Mouse (Mus musculus) mouse trophoblast stem cell (cell line): ENCODE data around the gene Hsh2d.

Experiments used
- in situ Hi-C, 2 experiments: fragments of 300-500 bp; cut with MseI, MboI; formaldehyde crosslinking; loops; 2 replicates in 1 of 2; 3 replicates in 1 of 2; pipeline ENCODE4 v1.15.1; 2025

Gene Hsh2d

DNA sequence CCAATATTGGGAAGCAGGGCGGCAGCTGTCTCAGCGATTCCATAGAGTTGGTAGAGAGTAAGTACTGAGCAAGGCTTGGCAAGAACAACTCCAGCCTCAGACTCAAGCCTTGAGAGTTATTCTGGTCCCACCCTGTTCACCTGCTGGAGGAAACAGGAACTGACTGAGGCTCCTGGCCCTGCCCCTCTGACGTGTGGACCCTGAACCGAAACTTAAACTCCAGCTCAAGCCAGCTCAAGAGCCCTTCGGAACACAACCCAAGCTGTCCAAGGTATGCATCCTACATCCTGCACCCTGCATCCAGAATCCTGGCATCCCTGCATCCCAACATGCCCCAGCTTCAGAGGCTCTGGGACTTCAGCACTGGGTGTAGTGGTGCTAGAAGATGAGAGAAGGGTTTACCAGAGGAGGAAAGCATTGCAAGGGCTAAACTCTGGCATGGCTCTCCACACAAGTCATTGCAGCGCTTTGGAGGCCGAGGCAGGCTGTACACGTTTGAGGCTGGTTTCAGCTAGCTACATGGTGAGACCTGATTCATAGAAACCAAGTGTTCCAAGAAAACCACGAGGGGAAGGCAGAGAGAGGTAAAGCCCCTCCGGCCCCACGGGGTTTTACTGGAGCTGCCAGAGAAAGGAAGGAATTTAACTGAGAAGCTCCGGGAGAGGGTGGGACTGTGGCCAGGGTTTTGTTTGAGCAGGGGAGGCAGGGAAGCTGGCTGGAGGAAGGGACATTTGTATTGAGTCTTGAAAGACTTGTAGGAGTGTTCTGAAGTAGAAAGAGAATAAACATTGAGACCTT is at the start of gene Hsh2d:
Hsh2d (plus strand) TSS at position 222 of the 798 bp plus-strand sequence.
- in situ Hi-C loops = no loop called here

GRCm38 (mm10) chr8:72143256-72143824 is 46.1 kb upstream of the Hsh2d start:
- in situ Hi-C loops = no loop called here

GRCm38 (mm10) chr8:72144345-72144975 is 45.0 kb upstream of the Hsh2d start:
- in situ Hi-C loops = no loop called here

DNA sequence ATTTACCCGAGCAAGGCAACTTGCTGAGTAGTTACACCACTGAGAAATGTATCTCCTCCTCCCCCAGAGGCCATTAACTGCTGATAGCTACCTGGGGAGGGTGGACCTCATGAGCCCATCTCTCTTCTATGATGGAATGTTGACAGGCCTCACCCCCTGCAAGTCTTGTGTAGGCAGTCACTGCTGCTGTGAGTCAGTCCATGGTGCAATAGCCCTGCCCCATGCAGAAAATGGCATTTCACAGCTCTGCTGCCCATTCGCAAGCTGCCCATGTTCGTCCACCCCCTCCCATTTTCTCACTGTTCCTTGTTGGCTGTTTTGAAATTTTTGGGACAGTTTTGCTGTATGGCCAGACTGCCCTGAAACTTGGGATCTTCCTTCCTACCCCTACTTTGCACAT is 43.9 kb upstream of the Hsh2d start:
- in situ Hi-C loops = no loop called here

GRCm38 (mm10) chr8:72146056-72146455 is 43.4 kb upstream of the Hsh2d start:
- in situ Hi-C loops = no loop called here

GRCm38 (mm10) chr8:72146556-72146955 is 42.9 kb upstream of the Hsh2d start:
- in situ Hi-C loops = no loop called here

DNA sequence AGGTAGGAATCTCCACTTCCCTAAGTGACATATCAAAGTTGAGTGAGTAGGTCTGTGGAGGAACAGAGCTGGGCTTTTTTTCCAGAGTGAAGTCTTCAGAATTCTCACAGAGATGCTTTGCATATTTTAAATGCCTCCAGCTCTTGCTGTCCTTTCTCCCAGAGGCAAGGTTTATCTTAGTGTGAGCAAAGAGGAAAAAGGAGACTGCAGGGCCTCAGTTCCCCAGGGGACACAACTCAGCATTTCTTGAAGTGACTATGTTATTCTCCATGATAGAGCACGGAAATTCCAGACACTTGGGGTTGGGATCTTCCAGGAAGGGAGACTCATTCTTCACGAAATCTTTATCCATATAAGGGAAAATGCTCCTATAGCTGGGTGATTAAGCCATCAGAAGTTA is 42.2 kb upstream of the Hsh2d start:
- in situ Hi-C loops = no loop called here

DNA sequence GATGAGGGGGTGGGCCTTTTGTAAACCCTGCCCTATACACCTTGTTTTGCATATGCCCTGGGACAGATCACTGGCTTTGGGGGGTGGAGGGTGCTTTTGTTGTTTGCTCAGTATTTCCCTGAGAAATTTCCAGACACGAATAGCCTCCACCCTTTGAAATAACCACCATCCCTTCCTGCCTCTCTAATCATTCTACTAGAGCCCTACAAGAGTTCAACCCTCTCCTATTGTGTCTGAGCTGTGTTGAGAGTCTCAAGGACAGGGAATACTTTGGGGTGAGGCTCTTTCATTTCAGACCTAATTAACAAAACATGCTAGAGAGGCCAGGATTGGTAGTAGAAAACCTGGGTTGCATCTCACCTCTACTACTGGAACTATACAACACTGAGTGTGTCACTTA is 40.4 kb upstream of the Hsh2d start:
- in situ Hi-C loops = no loop called here

GRCm38 (mm10) chr8:72151418-72152078 is 37.9 kb upstream of the Hsh2d start:
- in situ Hi-C loops = no loop called here

GRCm38 (mm10) chr8:72153382-72153781 is 36.1 kb upstream of the Hsh2d start:
- in situ Hi-C loops = no loop called here

GRCm38 (mm10) chr8:72158096-72158495 is 31.3 kb upstream of the Hsh2d start:
- in situ Hi-C loops = no loop called here

GRCm38 (mm10) chr8:72158726-72159125 is 30.7 kb upstream of the Hsh2d start:
- in situ Hi-C loops = no loop called here

DNA sequence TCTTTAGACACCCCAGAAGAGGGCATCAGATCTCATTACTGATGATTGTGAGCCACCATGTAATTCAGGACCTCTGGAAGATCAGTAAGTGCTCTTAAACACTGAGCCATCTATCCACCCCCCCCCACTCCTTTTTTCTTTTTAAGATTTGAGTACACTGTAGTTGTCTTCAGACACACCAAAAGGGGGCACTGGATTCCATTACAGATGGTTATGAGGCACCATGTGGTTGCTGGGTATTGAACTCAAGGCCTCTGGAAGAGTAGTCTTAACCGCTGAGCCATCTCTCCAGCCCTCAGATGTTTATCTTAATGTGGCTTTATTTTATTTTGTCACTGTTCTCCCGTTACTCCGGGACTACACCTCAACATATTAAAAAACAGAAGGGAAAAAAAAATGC is 29.4 kb upstream of the Hsh2d start:
- in situ Hi-C loops = no loop called here

DNA sequence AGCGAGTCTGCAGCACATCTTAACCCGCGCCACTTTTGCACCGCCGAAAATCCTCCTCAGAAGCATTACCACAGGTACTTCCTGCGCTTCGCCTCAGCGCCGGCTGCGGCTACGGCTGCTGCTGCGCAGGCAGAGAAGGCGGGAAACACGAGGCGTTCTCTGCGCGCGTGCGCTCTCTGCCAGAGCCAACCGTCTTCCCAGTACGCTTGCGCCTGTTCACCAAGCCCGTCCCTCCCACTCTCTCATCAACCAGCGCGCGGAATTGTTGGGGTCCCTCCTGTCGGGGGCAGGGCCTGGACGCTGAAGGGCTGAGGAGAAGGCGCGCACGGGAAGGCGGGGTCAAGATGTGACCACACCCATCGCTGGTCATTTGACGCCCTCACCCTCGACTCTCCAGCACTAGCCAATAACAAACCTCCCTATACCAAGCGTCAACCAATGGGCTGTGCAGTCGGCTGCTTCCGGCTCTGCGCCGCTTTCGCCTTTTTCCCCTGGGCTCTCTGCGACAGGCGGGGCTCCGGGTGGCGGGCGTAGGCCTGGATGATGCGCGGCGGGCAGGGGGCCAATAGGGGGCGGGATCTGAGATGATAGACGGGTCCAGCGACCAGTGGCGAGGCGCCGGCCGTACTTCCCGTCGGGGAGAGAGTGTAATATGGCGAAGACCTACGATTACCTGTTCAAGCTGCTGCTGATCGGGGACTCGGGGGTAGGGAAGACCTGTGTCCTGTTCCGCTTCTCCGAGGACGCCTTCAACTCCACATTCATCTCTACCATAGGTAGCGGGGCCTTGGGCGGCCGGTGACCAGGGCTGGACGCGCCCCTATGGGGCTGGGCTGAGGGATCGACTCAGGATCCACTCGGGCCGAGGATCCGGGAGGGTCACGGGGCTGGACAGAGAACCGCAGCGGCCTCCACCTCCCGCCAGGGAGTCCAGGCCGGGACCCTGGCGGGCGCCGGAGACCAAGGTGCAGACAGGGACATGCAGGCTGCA is 28.4 kb upstream of the Hsh2d start, which contains the start of gene Rab8a:
Rab8a (plus strand) TSS at position 494 of the 991 bp plus-strand sequence.
- in situ Hi-C loops = no loop called here

DNA sequence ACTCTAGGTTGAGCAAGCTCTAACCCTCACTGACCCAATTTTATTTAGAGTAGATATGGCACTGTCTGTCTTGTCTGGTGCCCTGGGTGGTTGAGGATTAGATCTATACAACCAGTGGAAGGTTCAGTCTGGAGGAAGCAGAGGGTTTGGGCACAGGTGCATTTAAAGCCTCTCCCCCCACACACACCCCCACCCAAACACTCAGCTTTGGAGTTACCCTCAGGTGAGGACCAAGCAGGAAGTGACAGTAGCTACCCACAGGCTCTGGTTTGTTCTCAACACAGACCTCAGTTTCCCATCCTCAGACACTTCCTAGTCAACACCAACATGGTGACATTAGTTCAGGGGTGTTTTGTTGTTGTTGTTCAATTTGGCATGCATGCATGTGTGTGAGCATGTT is 26.6 kb upstream of the Hsh2d start:
- in situ Hi-C loops = no loop called here

DNA sequence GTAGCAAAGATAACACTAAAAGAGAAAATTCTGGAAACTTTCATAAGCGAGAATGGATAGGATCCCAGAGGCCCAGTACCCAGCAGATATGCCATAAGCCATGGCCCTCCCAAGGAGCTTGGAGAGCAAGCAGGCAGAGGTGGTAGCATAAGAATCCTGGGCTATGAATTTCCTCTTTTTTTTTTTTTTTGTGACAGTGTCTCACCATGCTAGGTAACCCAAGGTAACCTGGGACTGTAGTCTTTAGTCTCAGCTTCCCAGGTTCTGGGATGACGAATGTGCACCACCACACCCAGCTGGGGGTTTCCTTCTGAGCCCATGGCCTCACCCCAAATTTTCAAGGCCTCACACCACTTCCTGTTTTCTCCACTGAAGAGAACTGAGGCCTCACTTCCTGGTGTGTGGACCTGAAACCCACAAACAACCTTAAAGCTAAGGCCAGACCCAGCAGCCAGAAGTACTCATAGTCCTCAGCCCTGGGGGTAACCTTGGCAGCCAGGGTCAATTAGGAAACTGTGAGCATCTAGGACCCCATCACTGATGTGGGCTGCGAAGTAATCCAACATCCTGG is 20.3 kb upstream of the Hsh2d start:
- in situ Hi-C loops = no loop called here

GRCm38 (mm10) chr8:72169681-72170249 is 19.7 kb upstream of the Hsh2d start:
- in situ Hi-C loops = no loop called here

DNA sequence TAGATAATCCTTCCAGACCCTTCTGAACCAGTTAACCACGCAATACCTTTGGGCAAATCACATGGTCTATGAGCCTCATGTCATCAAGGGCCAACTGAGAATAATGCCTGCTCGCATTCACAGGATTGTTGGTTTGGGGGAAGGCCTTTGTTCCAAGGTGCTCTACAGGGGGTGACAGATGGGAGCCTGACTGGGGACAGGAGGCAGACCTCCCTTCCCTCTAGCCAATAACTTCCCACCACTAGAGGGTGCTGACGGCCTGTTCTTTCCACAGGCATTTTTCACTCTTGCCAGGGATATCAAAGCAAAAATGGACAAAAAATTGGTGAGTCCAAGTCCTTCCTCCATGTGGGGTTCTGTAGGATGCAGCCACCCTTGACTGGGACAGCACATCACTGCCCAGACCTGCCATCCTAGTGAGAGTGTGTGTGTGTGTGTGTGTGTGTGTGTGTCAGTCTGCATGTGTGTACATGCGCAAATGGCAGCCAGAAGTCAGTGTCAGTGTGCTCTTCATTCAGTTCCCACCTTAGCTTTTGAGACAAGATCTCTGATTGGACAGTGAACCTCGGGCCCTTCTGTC is 12.0 kb upstream of the Hsh2d start:
- in situ Hi-C loops = no loop called here

- in situ Hi-C loops = no loop called here
Observed at GRCm38 (mm10) chr8:72183554-72184202, 5.8 kb upstream of the Hsh2d start.
